9 mouse cellular contexts compared by ENCODE assay signal in genomic region chr8:122745750-122746275, GRCm38 (mm10). TPM values are rescaled to one million over a fixed set of nuclear protein-coding genes. Genes with fewer than 3 reads are reported as not detected.
DNase-seq lines count a peak whose midpoint lies in the region; ATAC-seq and TF ChIP-seq lines count a peak whose summit lies in the region.
"Had no signal": no experiment of that assay in that cellular context is flagged by ENCODE, and none has a peak within 500 bp of the region (broad histone marks: within the 10 kb centered on the region; RNA-seq: fewer than 3 reads in every experiment).

No protein-coding gene starts in this region.

- TF ChIP-seq CTCF in gastrocnemius, adult 2 months (IDR thresholded peaks at IDR 0.05), result no peak

- peak; percentile 34 for DNase-seq in right cerebral cortex, postnatal 25 days
- no peak for DNase-seq in right cerebral cortex, postnatal 10 days (ENCODE audit: low spot score in 2 of 2)
- DNase-seq in cerebellum, adult 9-11 months, result no peak
- no peak for DNase-seq in gastrocnemius, adult 2 months
- no peak for DNase-seq in left cerebral cortex, adult 9 months (ENCODE audit: low spot score in 2 of 2)
- no peak for DNase-seq in adrenal gland, adult 8-10 months
- DNase-seq: heart, postnatal 36 days had no signal

- 0 out of 2 replicates have a peak overlapping the region, but pooled peaks have one; percentile 0 for H3K4me3 ChIP-seq in hindbrain, embryonic 12.5 days
- H3K4me3 ChIP-seq in midbrain, embryonic 13.5 days (replicated peaks), result no peak overlapping the region
- H3K4me3 ChIP-seq in gastrocnemius, adult 2 months, result no peak overlapping the region

- peaks cover 71% of the 10 kb centered on the region for H3K4me1 ChIP-seq in hindbrain, embryonic 12.5 days
- peaks cover 86% of the 10 kb centered on the region for H3K4me1 ChIP-seq in midbrain, embryonic 13.5 days (replicated peaks)

- no peaks in the 10 kb centered on the region for H3K9me3 ChIP-seq in hindbrain, embryonic 12.5 days (replicated peaks)
- no peaks in the 10 kb centered on the region for H3K9me3 ChIP-seq in midbrain, embryonic 13.5 days

- no peaks in the 10 kb centered on the region for H3K36me3 ChIP-seq in hindbrain, embryonic 12.5 days
- H3K36me3 ChIP-seq in midbrain, embryonic 13.5 days, result no peaks in the 10 kb centered on the region

- peak; percentile 78 for ATAC-seq in hindbrain, embryonic 12.5 days (ENCODE audit: low FRiP score)
- ATAC-seq in midbrain, embryonic 13.5 days, result peak; percentile 73

- peaks cover 18% of the 10 kb centered on the region for H3K27me3 ChIP-seq in hindbrain, embryonic 12.5 days
- H3K27me3 ChIP-seq in midbrain, embryonic 13.5 days, result no peaks in the 10 kb centered on the region

- 0 out of 2 replicates have a peak overlapping the region, but pooled peaks have one; percentile 29 for H3K9ac ChIP-seq in hindbrain, embryonic 12.5 days
- H3K9ac ChIP-seq in midbrain, embryonic 13.5 days (replicated peaks), result peak overlapping the region; percentile 44; the same call in 1 of the 2 replicates

- 5% methylated on average over 16 of the region's 16 CpGs for WGBS in hindbrain, embryonic 12.5 days
- 6% methylated on average over 16 of the region's 16 CpGs for WGBS in midbrain, embryonic 13.5 days

- intact Hi-C loops in gastrocnemius, adult 2 months (cut with DNase I), result no loop called here

- peak overlapping the region; percentile 26 for H3K4me2 ChIP-seq in hindbrain, embryonic 12.5 days (replicated peaks)
- peak overlapping the region; percentile 41 for H3K4me2 ChIP-seq in midbrain, embryonic 13.5 days (replicated peaks)

- H3K27ac ChIP-seq in hindbrain, embryonic 12.5 days, result peak overlapping the region; percentile 97
- peak overlapping the region; percentile 97 for H3K27ac ChIP-seq in midbrain, embryonic 13.5 days
- H3K27ac ChIP-seq in gastrocnemius, adult 2 months, result no peak overlapping the region

RNA-seq across cellular contexts. Expression of gene Acsf3, which starts 29.5 kb away (rescaled TPM):
- 15.1 and 17.6 TPM in 2 replicates for polyA plus RNA-seq in hindbrain, embryonic 12.5 days (2016; fragmentation: Nextera tagmentation; extraction: Ambion mirVana)
- polyA plus RNA-seq in midbrain, embryonic 13.5 days (2015; fragmentation: Nextera tagmentation; extraction: Ambion mirVana), result 17.9 and 18.7 TPM in 2 replicates
- total RNA-seq in gastrocnemius, adult 2 months (2021), result 10 to 100 TPM; 11.1 to 16.4 TPM
- total RNA-seq in adrenal gland, adult 8-10 months (2022), result 10 to 100 TPM; 38.4 to 44.5 (median 41.2) TPM

RNA-seq across cellular contexts. Expression of gene Cbfa2t3, which starts 46.9 kb away (rescaled TPM):
- 17.1 and 17.3 TPM in 2 replicates for polyA plus RNA-seq in hindbrain, embryonic 12.5 days (2016; fragmentation: Nextera tagmentation; extraction: Ambion mirVana)
- 20.2 and 20.9 TPM in 2 replicates for polyA plus RNA-seq in midbrain, embryonic 13.5 days (2015; fragmentation: Nextera tagmentation; extraction: Ambion mirVana)
- 10 to 100 TPM; 18.8 to 23.4 TPM for total RNA-seq in gastrocnemius, adult 2 months (2021)
- total RNA-seq in adrenal gland, adult 8-10 months (2022), result 10 to 100 TPM; 10.9 to 21.7 (median 15.3) TPM
